Mouse (Mus musculus) bone marrow, adult 2 months (tissue): ENCODE measurements at regions not wholly inside any gene's neighbourhood (a gene's known extent, or its start where the extent isn't known, plus 50 kb on each side); places are given as distances from the start of the nearest gene placed in this dataset.

Source experiments
- CTCF ChIP-seq: fragments of 200-500 bp; IDR thresholded peaks from 2 replicates; pipeline ENCODE4 v1.5.1; 2011; ENCODE audit warnings: low read length, control low read depth; ENCODE audit not compliant: control insufficient read depth, insufficient read depth
- POLR2A ChIP-seq: fragments of 200-500 bp; IDR thresholded peaks from 2 replicates; pipeline ENCODE4 v1.6.1; 2011; ENCODE audit warnings: low read depth, mild to moderate bottlenecking, control low read depth, low read length, borderline replicate concordance; ENCODE audit not compliant: control insufficient read depth

DNA sequence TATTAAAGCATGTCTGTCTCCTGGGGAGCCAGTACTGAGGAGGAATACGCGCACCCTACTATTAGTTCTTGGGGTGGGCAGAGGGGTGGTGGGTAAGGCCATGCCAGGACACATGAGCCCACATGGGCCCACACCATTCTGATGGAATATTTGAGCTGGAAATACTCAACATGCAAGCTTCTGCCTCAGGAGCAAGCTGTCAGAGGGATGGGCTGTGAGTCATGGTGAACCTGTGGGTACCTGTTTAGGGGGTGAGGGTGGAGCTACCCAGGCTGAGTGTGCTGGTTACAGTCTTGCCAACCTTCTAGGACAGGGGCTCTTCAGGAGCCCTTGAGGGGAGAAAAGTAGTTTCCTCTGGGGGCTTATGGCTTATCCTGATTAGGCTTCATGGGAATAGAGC, 264.9 kb downstream of the Bcl11a start:
- TF ChIP-seq CTCF (no peak), POLR2A (no peak)
